Mouse (Mus musculus): Measurements from ENCODE around the gene Kcnab2. TPM values are rescaled to one million over a fixed set of nuclear protein-coding genes. Genes with fewer than 3 reads are reported as not detected.

Gene Kcnab2
- total and polyA plus RNA-seq, 3 experiments, result 35.3 to 95.8 (median 58.3) TPM

GRCm38 (mm10) chr4:152463147-152463546, 14.5 kb downstream of the Kcnab2 start:
- Histone ChIP-seq H3K36me3 (replicated peaks in 1 of 2; ENCODE audit: control insufficient read depth in 1 of 2, insufficient read depth in 1 of 2, low read length in 1 of 2) (no peaks in the 10 kb centered on the region), H3K9ac (ENCODE audit: insufficient read depth, low read depth) (no peak overlapping the region), H3K9me3 (replicated peaks; ENCODE audit: low read length) (peaks cover 25% of the 10 kb centered on the region), H3K27ac (ENCODE audit: insufficient read depth, low read depth) (no peak overlapping the region), H3K4me1 (ENCODE audit: control insufficient read depth in 1 of 2, insufficient read depth in 2 of 2) (peaks cover 0 to 7% of the 10 kb centered on the region in 2 experiments; a peak in 2 of 4 replicates), H3K79me2 (replicated peaks; ENCODE audit: control insufficient read depth, extremely low read depth, insufficient read depth, poor library complexity, severe bottlenecking) (no peaks in the 10 kb centered on the region), H3K27me3 (replicated peaks) (peaks cover 9% of the 10 kb centered on the region), H3K4me2 (ENCODE audit: insufficient read depth, low read depth, poor library complexity, severe bottlenecking) (no peak overlapping the region), H3K4me3 (replicated peaks in 1 of 3; ENCODE audit: low read depth in 2 of 3, low read length in 2 of 3, poor library complexity in 1 of 3) (no peak overlapping the region)
- DNase-seq (ENCODE audit: extremely low read depth), result no peak
- TF ChIP-seq MYC (IDR thresholded peaks at IDR 0.05; ENCODE audit: low read depth, low read length), result no peak
- no peak for TF ChIP-seq PAX5 (IDR thresholded peaks at IDR 0.05; ENCODE audit: low read length)
- TF ChIP-seq MAZ (IDR thresholded peaks at IDR 0.05; ENCODE audit: low read depth, low read length), result no peak
- no peak for TF ChIP-seq CHD1 (IDR thresholded peaks at IDR 0.05; ENCODE audit: low read depth, low read length)
- TF ChIP-seq USF1 (IDR thresholded peaks at IDR 0.05; ENCODE audit: low read depth, low read length), result no peak
- no peak for TF ChIP-seq HCFC1 (IDR thresholded peaks at IDR 0.05; ENCODE audit: low read depth, low read length)
- TF ChIP-seq E2F4 (IDR thresholded peaks at IDR 0.05; ENCODE audit: insufficient replicate concordance, low read depth, low read length), result no peak
- no peak for TF ChIP-seq ZMIZ1 (IDR thresholded peaks at IDR 0.05; ENCODE audit: low read depth, low read length)
- no peak for TF ChIP-seq ELF1 (IDR thresholded peaks at IDR 0.05; ENCODE audit: low read depth, low read length)
- no peak for TF ChIP-seq RCOR1 (conservative IDR thresholded peaks at IDR 0.05; ENCODE audit: low read depth, low read length)
- TF ChIP-seq MAX (IDR thresholded peaks at IDR 0.05; ENCODE audit: low read length), result no peak
- TF ChIP-seq MXI1 (IDR thresholded peaks at IDR 0.05; ENCODE audit: low read depth, low read length), result no peak
- no peak for TF ChIP-seq MAFK (IDR thresholded peaks at IDR 0.05; ENCODE audit: insufficient replicate concordance, low read length)
- TF ChIP-seq CTCF (conservative IDR thresholded peaks at IDR 0.05 in 1 of 2, IDR thresholded peaks at IDR 0.05 in 1 of 2; ENCODE audit: low read depth in 2 of 2, low read length in 2 of 2), result no peak
- TF ChIP-seq ETS1 (conservative IDR thresholded peaks at IDR 0.05; ENCODE audit: low read depth, low read length), result no peak
- no peak for TF ChIP-seq BHLHE40 (IDR thresholded peaks at IDR 0.05; ENCODE audit: low read depth, low read length)
- no peak for TF ChIP-seq ZNF384 (IDR thresholded peaks at IDR 0.05; ENCODE audit: low read depth, low read length)
- in situ Hi-C loops (cut with MboI; ENCODE audit: low pct_ligation_motif_present, low pct_unique_long_range_greater_than_20kb, low sequenced_read_pairs) (no loop called here), dilution Hi-C loops (cut with MboI; ENCODE audit: extremely low pct_ligation_motif_present, extremely low pct_unique_long_range_greater_than_20kb, low sequenced_read_pairs) (no loop called here)

DNA sequence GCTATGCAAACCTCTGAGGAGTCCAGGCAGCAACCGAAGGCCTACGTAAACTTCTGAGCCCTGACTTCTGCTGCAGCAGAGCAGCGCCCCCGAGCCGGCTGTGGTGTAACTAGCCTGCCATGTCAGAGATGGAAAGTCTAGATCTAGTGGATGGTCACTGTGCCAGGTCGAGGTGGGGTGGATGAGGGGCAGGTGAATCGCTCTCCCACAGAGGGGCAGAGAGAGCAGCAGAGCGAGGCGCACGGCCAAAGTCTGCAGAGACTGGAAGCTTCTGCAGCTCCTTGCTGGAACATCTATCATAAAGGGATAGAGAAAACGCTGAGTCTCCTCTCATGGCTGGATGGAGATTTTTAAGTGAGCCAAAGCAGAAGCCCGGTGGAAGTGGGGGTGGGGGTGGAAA, 15.2 kb downstream of the Kcnab2 start:
- Histone ChIP-seq H3K36me3 (replicated peaks in 1 of 2; ENCODE audit: control insufficient read depth in 1 of 2, insufficient read depth in 1 of 2, low read length in 1 of 2) (no peaks in the 10 kb centered on the region), H3K79me2 (replicated peaks; ENCODE audit: control insufficient read depth, extremely low read depth, insufficient read depth, poor library complexity, severe bottlenecking) (no peaks in the 10 kb centered on the region), H3K4me3 (replicated peaks in 1 of 3; ENCODE audit: low read depth in 2 of 3, low read length in 2 of 3, poor library complexity in 1 of 3) (no peak overlapping the region), H3K27me3 (replicated peaks) (peaks cover 9% of the 10 kb centered on the region), H3K9me3 (replicated peaks; ENCODE audit: low read length) (peaks cover 22% of the 10 kb centered on the region), H3K4me2 (ENCODE audit: insufficient read depth, low read depth, poor library complexity, severe bottlenecking) (no peak overlapping the region), H3K9ac (ENCODE audit: insufficient read depth, low read depth) (no peak overlapping the region), H3K4me1 (ENCODE audit: control insufficient read depth in 1 of 2, insufficient read depth in 2 of 2) (peaks cover 0 to 14% of the 10 kb centered on the region in 2 experiments; a peak in 2 of 4 replicates), H3K27ac (ENCODE audit: insufficient read depth, low read depth) (no peak overlapping the region)
- dilution Hi-C loops (cut with MboI; ENCODE audit: extremely low pct_ligation_motif_present, extremely low pct_unique_long_range_greater_than_20kb, low sequenced_read_pairs), result no loop called here
- in situ Hi-C loops (cut with MboI; ENCODE audit: low pct_ligation_motif_present, low pct_unique_long_range_greater_than_20kb, low sequenced_read_pairs), result no loop called here
- DNase-seq (ENCODE audit: extremely low read depth), result no peak
- TF ChIP-seq MAX (IDR thresholded peaks at IDR 0.05; ENCODE audit: low read length), result no peak

Data from CH12.LX (cell line).